Mouse (Mus musculus) MEL (cell line): ENCODE results near the gene Hic1. TPM values are rescaled to one million over a fixed set of nuclear protein-coding genes. Genes with fewer than 3 reads are reported as not detected.

Experiments used
- DNase-seq: peaks from one replicate; pipeline ENCODE4 v3.0.0; 2011; ENCODE audit warnings: low read depth, low spot score
- H3K27ac ChIP-seq: 2 replicates; pipeline ENCODE4 v1.5.1; 2012; ENCODE audit warnings: low read depth, mild to moderate bottlenecking, control low read depth, low read length, moderate library complexity; ENCODE audit not compliant: control insufficient read depth
- H3K27me3 ChIP-seq, 2 experiments: fragments of 150-350 bp in 1 of 2; sonication (generic) in 1 of 2; 2 replicates each; pipeline ENCODE4 v1.6.1; 2012; ENCODE audit warnings: low read length in 2 of 2, mild to moderate bottlenecking in 2 of 2, improper control_type of control experiment in 1 of 2, moderate library complexity in 1 of 2; ENCODE audit not compliant: insufficient read depth in 2 of 2, control insufficient read depth in 1 of 2
- H3K36me3 ChIP-seq, 2 experiments: 2 replicates each; pipeline ENCODE4 v1.6.1; 2012 to 2014; ENCODE audit warnings: low read length in 2 of 2, improper control_type of control experiment in 1 of 2, inconsistent platforms in 1 of 2, mild to moderate bottlenecking in 1 of 2; ENCODE audit not compliant: insufficient read depth in 2 of 2, control insufficient read depth in 1 of 2
- H3K4me1 ChIP-seq, 2 experiments: fragments of 150-350 bp in 1 of 2; sonication (generic) in 1 of 2; 2 replicates each; pipeline ENCODE4 v1.6.1; 2012; ENCODE audit warnings: low read length in 2 of 2, improper control_type of control experiment in 1 of 2, mild to moderate bottlenecking in 1 of 2; ENCODE audit not compliant: insufficient read depth in 2 of 2, control insufficient read depth in 1 of 2
- H3K4me3 ChIP-seq, 2 experiments: fragments of 150-350 bp in 1 of 2; sonication (generic) in 1 of 2; 2 replicates each; pipeline ENCODE4 v1.5.1; 2012; ENCODE audit warnings: low read depth in 2 of 2, low read length in 2 of 2, mild to moderate bottlenecking in 2 of 2, moderate library complexity in 2 of 2, control low read depth in 1 of 2, improper control_type of control experiment in 1 of 2; ENCODE audit not compliant: control insufficient read depth in 1 of 2, insufficient read depth in 1 of 2
- H3K79me2 ChIP-seq: 2 replicates; pipeline ENCODE4 v1.6.1; 2012; ENCODE audit warnings: mild to moderate bottlenecking, low read length, moderate library complexity; ENCODE audit not compliant: control insufficient read depth, poor library complexity, insufficient read depth
- H3K9ac ChIP-seq: 2 replicates; pipeline ENCODE4 v1.6.1; 2012; ENCODE audit warnings: low read depth, mild to moderate bottlenecking, control low read depth, low read length, moderate library complexity; ENCODE audit not compliant: control insufficient read depth, poor library complexity, severe bottlenecking
- H3K9me3 ChIP-seq: fragments of 150-350 bp; sonication (generic); replicated peaks from 2 replicates; pipeline ENCODE4 v1.6.1; 2012; ENCODE audit warnings: mild to moderate bottlenecking, low read length, improper control_type of control experiment, moderate library complexity; ENCODE audit not compliant: insufficient read depth
- BHLHE40 ChIP-seq: IDR thresholded peaks from 2 replicates; pipeline ENCODE4 v1.6.1; 2012; ENCODE audit warnings: low read depth, mild to moderate bottlenecking, inconsistent platforms, low read length, improper control_type of control experiment, borderline replicate concordance
- CTCF ChIP-seq, 3 experiments: IDR thresholded peaks in 2 of 3; conservative IDR thresholded peaks in 1 of 3; 2 replicates each; pipeline ENCODE4 v1.5.1; 2011 to 2012; ENCODE audit warnings: low read length in 3 of 3, low read depth in 2 of 3, mild to moderate bottlenecking in 2 of 3, improper control_type of control experiment in 1 of 3, inconsistent platforms in 1 of 3, mixed read lengths in 1 of 3, moderate library complexity in 1 of 3; ENCODE audit not compliant: control insufficient read depth in 1 of 3, insufficient read depth in 1 of 3, poor library complexity in 1 of 3, severe bottlenecking in 1 of 3
- E2F4 ChIP-seq: IDR thresholded peaks from 2 replicates; pipeline ENCODE4 v1.6.1; 2011; ENCODE audit warnings: low read depth, low read length, improper control_type of control experiment, borderline replicate concordance
- ELF1 ChIP-seq: IDR thresholded peaks from 2 replicates; pipeline ENCODE4 v1.6.1; 2014; ENCODE audit warnings: low read depth, mild to moderate bottlenecking, inconsistent platforms, low read length, improper control_type of control experiment, moderate library complexity
- EP300 ChIP-seq, 2 experiments: IDR thresholded peaks; 2 replicates each; pipeline ENCODE4 v1.6.1; 2011; ENCODE audit warnings: improper control_type of control experiment in 2 of 2, low read length in 2 of 2, low read depth in 1 of 2, mild to moderate bottlenecking in 1 of 2
- ETS1 ChIP-seq: IDR thresholded peaks from 2 replicates; pipeline ENCODE4 v1.6.1; 2012; ENCODE audit warnings: low read depth, mild to moderate bottlenecking, inconsistent platforms, low read length, improper control_type of control experiment, moderate library complexity
- GATA1 ChIP-seq: IDR thresholded peaks from 2 replicates; pipeline ENCODE4 v1.6.1; 2011; ENCODE audit warnings: low read depth, low read length, improper control_type of control experiment
- MAX ChIP-seq: IDR thresholded peaks from 2 replicates; pipeline ENCODE4 v1.6.1; 2011; ENCODE audit warnings: low read length, improper control_type of control experiment
- MAZ ChIP-seq: IDR thresholded peaks from 2 replicates; pipeline ENCODE4 v1.6.1; 2012; ENCODE audit warnings: low read depth, mild to moderate bottlenecking, inconsistent platforms, low read length, improper control_type of control experiment
- MEF2A ChIP-seq: IDR thresholded peaks from 2 replicates; pipeline ENCODE4 v1.6.1; 2014; ENCODE audit warnings: low read depth, mild to moderate bottlenecking, inconsistent platforms, low read length, improper control_type of control experiment; ENCODE audit not compliant: poor library complexity, insufficient replicate concordance, severe bottlenecking; ENCODE audit errors: extremely low read depth
- POLR2AphosphoS5 ChIP-seq: IDR thresholded peaks from 2 replicates; pipeline ENCODE4 v1.6.1; 2012; ENCODE audit warnings: low read depth, borderline replicate concordance, mild to moderate bottlenecking, inconsistent platforms, low read length, moderate library complexity, mixed read lengths
- RCOR1 ChIP-seq: IDR thresholded peaks from 2 replicates; pipeline ENCODE4 v1.6.1; 2012; ENCODE audit warnings: low read depth, mild to moderate bottlenecking, inconsistent platforms, low read length, improper control_type of control experiment
- SIN3A ChIP-seq: IDR thresholded peaks from 2 replicates; pipeline ENCODE4 v1.6.1; 2012; ENCODE audit warnings: low read length, improper control_type of control experiment, inconsistent platforms
- SMC3 ChIP-seq: IDR thresholded peaks from 2 replicates; pipeline ENCODE4 v1.6.1; 2011; ENCODE audit warnings: low read depth, low read length, improper control_type of control experiment
- TCF12 ChIP-seq: IDR thresholded peaks from 2 replicates; pipeline ENCODE4 v1.6.1; 2014; ENCODE audit warnings: low read depth, mild to moderate bottlenecking, inconsistent platforms, low read length, improper control_type of control experiment, moderate library complexity
- UBTF ChIP-seq: IDR thresholded peaks from 2 replicates; pipeline ENCODE4 v1.6.1; 2012; ENCODE audit warnings: low read depth, mild to moderate bottlenecking, inconsistent platforms, low read length, improper control_type of control experiment, moderate library complexity, borderline replicate concordance; ENCODE audit not compliant: insufficient read depth
- ZC3H11A ChIP-seq: IDR thresholded peaks from 2 replicates; pipeline ENCODE4 v1.6.1; 2012; ENCODE audit warnings: low read depth, mild to moderate bottlenecking, inconsistent platforms, low read length, improper control_type of control experiment
- ZKSCAN1 ChIP-seq: IDR thresholded peaks from 2 replicates; pipeline ENCODE4 v1.6.1; 2012; ENCODE audit warnings: low read depth, mild to moderate bottlenecking, inconsistent platforms, low read length, improper control_type of control experiment, moderate library complexity
- ZMIZ1 ChIP-seq: IDR thresholded peaks from 2 replicates; pipeline ENCODE4 v1.6.1; 2012; ENCODE audit warnings: low read depth, mild to moderate bottlenecking, inconsistent platforms, low read length, improper control_type of control experiment, moderate library complexity
- ZNF384 ChIP-seq: IDR thresholded peaks from 2 replicates; pipeline ENCODE4 v1.6.1; 2012; ENCODE audit warnings: low read depth, mild to moderate bottlenecking, inconsistent platforms, low read length, improper control_type of control experiment
- polyA plus RNA-seq, 2 experiments: library from polyadenylated mRNA; stranded (reverse) in 1 of 2; unstranded in 1 of 2; fragments of >175 nt in 1 of 2; fragments of >200 nt in 1 of 2; gene quantifications; 2 replicates each; pipeline versions ENCODE4 v1.2.1 to v1.2.4; 2012; ENCODE audit warnings: low replicate concordance in 2 of 2, low read depth in 1 of 2; ENCODE audit not compliant: insufficient read length in 2 of 2, insufficient read depth in 1 of 2, missing spikeins in 1 of 2
- total RNA-seq: library from RNA; depleted of rRNA; stranded (reverse); fragments of 300-350 nt; gene quantifications from 2 replicates; pipeline ENCODE4 v1.2.3, GENCODE M21; 2012

Gene Hic1
- total and polyA plus RNA-seq, 3 experiments = 18.2 to 18.8 TPM; not detected in 1

DNA sequence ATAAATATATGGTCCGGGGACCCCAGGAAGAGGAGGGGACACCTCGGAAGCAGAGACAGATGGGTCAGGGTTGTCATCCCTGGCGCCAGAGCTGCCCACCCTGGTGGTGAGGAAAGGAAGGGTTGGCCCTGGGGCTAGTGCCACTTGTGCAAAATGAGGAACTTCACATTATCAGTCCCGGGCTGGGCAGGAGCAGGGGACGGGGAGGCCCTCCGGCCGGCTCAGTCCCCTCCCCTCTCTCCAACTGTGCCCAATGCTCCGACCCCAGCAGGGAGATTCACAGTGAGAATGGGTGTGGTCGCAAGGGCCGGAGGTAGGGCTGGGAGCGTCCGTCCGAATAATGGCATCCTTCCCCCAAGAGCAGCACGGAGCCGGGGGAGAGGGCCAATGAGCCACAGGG lies 4.6 kb downstream of the Hic1 start:
- DNase-seq = peak; percentile 85
- H3K4me1 ChIP-seq = peaks cover 0 to 22% of the 10 kb centered on the region in 2 experiments; a peak in 2 of 4 replicates
- H3K27ac ChIP-seq = peak overlapping the region; percentile 41
- H3K4me3 ChIP-seq = no peak overlapping the region
- TF ChIP-seq ZC3H11A = no peak
- 0 out of 2 replicates have a peak, but pooled peaks have one; percentile 21 for TF ChIP-seq TCF12
- TF ChIP-seq EP300 (IDR thresholded peaks at IDR 0.05; ENCODE audit: low read depth in 1 of 2, low read length in 2 of 2) = peak in 1 of 2 experiments; percentile 72; a peak in 3 of 4 replicates
- peak; percentile 43; the same call in 1 of the 2 replicates for TF ChIP-seq SIN3A
- 0 out of 2 replicates have a peak, but pooled peaks have one; percentile 24 for TF ChIP-seq MAX
- peak; percentile 82; the same call in 1 of the 2 replicates for TF ChIP-seq MAZ
- peak; percentile 41 to 47 (median 43) for TF ChIP-seq CTCF (IDR thresholded peaks at IDR 0.05 in 2 of 3, conservative IDR thresholded peaks at IDR 0.05 in 1 of 3; ENCODE audit: control insufficient read depth in 1 of 3, insufficient read depth in 1 of 3, low read depth in 2 of 3, low read length in 3 of 3, poor library complexity in 1 of 3, severe bottlenecking in 1 of 3)
- TF ChIP-seq GATA1 = peak; percentile 59; the same call in 1 of the 2 replicates
- 0 out of 2 replicates have a peak, but pooled peaks have one; percentile 36 for TF ChIP-seq RCOR1
- TF ChIP-seq ZNF384 = no peak
- 0 out of 2 replicates have a peak, but pooled peaks have one; percentile 8 for TF ChIP-seq UBTF
- peak; percentile 56 for TF ChIP-seq SMC3
- TF ChIP-seq MEF2A = no peak
- TF ChIP-seq E2F4 = no peak
- TF ChIP-seq ELF1 = no peak
- TF ChIP-seq POLR2AphosphoS5 = no peak
- no peak overlapping the region for H3K9ac ChIP-seq
- H3K27me3 ChIP-seq = no peaks in the 10 kb centered on the region
- H3K36me3 ChIP-seq = peaks cover 0 to 15% of the 10 kb centered on the region in 2 experiments; a peak in 2 of 4 replicates
- H3K9me3 ChIP-seq = no peaks in the 10 kb centered on the region
- H3K79me2 ChIP-seq = peaks cover 30% of the 10 kb centered on the region

DNA sequence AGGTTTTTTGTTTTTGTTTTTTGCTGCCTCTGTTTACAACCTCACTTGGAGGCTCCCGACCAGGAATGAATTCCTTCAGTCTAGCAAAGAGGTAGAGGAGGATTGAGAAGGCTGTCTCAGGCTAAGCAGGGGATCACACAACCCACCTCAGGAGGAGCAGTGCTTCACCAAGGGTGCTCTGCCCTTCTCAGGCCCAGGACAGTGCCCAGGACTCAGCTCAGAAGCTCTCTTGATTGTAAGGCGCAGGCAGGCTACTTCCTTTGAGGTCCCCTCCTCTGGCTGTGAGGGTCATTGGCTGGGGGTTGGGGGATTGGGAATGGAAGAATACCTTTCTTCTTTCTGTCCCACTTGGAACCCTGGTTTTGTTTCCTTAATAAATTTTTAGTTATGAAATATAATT lies 5.3 kb downstream of the Hic1 start:
- H3K9ac ChIP-seq = no peak overlapping the region
- no peaks in the 10 kb centered on the region for H3K27me3 ChIP-seq
- no peak overlapping the region for H3K4me3 ChIP-seq
- peaks cover 0 to 22% of the 10 kb centered on the region in 2 experiments; a peak in 2 of 4 replicates for H3K4me1 ChIP-seq
- H3K9me3 ChIP-seq = no peaks in the 10 kb centered on the region
- no peak for TF ChIP-seq MAX
- no peak for TF ChIP-seq ZKSCAN1
- no peak for TF ChIP-seq ZC3H11A
- TF ChIP-seq ZMIZ1 = no peak
- no peak for TF ChIP-seq BHLHE40
- TF ChIP-seq ETS1 = no peak
- no peak for DNase-seq
- peaks cover 0 to 15% of the 10 kb centered on the region in 2 experiments; a peak in 2 of 4 replicates for H3K36me3 ChIP-seq
- H3K79me2 ChIP-seq = peaks cover 30% of the 10 kb centered on the region
- H3K27ac ChIP-seq = peak overlapping the region; percentile 41; the same call in 1 of the 2 replicates
